Mouse (Mus musculus): ENCODE data around the gene Pon2.

- no peak for TF ChIP-seq CTCF (IDR thresholded peaks at IDR 0.05; ENCODE audit: low read depth, low read length)
- TF ChIP-seq GATA1 (IDR thresholded peaks at IDR 0.05; ENCODE audit: borderline replicate concordance, low read length), result no peak
- no peak for TF ChIP-seq GATA2 (IDR thresholded peaks at IDR 0.05; ENCODE audit: borderline replicate concordance, low read depth, low read length)
- peak; percentile 87 for TF ChIP-seq TAL1 (conservative IDR thresholded peaks at IDR 0.05; ENCODE audit: low read depth, low read length)
Observed at GRCm38 (mm10) chr6:5291450-5291849, 6.8 kb downstream of the Pon2 start.

Data from G1E (cell line).